Mouse (Mus musculus): ENCODE data around the gene Zfp711. TPM values are rescaled to one million over a fixed set of nuclear protein-coding genes. Genes with fewer than 3 reads are reported as not detected.
A peak's percentile ranks its signal among the peaks of the same experiment; 100 is the strongest.

Zfp711 gene
- polyA plus RNA-seq (2016; fragmentation: Nextera tagmentation; extraction: Ambion mirVana) = 14.8 and 18.2 TPM in 2 replicates

DNA sequence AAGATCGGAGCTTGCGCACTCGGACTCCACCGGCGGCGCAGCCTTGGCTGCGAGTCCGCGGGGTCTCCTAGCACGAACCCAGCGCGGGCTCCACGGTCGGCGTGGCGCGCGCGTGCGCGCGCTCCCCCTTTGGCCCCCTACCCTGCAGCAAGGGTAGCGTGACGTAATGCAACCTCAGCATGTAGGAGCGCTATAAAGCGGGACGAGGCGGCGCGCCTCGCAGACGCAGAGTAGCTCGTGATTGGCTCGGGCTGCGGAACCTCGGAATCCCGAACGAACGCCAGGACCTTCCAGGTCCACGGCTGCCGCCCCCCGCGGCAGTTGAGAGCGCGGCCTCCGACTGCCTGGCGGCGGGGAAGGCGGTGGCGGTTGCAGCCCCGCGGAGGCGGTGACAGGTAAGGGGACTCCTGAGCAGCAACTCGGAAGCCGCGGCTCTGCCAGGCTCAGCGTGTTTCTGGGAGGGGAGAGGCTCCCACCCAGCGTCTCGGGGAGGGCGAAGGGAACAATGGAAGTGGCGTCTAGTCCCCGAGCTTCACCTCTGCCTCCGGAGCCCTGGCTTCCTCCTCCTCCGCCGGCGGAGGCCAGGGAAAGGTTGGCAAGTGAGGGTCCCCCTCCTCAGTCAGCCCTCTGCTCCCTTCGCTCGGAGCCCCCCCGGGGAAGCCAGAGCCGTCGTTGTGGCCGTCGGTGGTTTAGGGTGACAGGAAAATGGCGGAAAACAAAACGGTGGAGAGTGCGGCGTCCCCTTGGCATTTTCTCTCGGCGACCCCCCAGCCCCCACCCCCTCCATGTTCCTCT is at the start of gene Zfp711:
Zfp711 (plus strand) TSS at position 16 of the 795 bp plus-strand sequence.
- DNase-seq (ENCODE audit: low spot score) = peak; percentile 80
- Histone ChIP-seq H3K4me1 (no peaks in the 10 kb centered on the region), H3K9me3 (replicated peaks) (no peaks in the 10 kb centered on the region), H3K36me3 (no peaks in the 10 kb centered on the region), H3K27me3 (ENCODE audit: low read depth, poor library complexity, severe bottlenecking) (peaks cover 14% of the 10 kb centered on the region), H3K27ac (peak within 1 kb of the TSS; percentile 90), H3K4me3 (peak within 1 kb of the TSS; percentile 66)
- 24% methylated on average over 53 of the region's 79 CpGs for WGBS

DNA sequence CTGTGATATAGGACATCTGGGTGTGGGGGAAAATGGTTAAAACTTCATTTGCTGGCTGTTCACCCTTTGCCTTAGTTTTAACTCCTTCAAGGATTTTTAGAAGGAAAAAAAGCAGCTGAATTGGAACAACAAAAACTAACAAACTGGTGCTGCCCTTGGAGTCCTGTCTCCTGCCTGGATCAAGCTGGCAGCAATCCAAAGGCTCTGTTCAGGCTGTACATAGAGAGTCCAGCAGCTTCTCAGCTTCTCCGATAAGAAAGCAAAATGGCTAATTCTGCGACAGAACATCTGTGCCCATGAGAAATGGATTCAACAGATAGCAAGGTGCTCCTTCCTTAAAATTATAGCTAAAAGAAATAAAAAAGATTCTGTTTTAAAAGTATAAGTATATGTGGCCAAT is 32.6 kb upstream of the Zfp711 start:
- WGBS = 92% methylated on average over 2 of the region's 2 CpGs
- no peaks in the 10 kb centered on the region for H3K36me3 ChIP-seq
- no peak for DNase-seq (ENCODE audit: low spot score)
- no peak overlapping the region for H3K4me3 ChIP-seq
- H3K27me3 ChIP-seq (ENCODE audit: low read depth, poor library complexity, severe bottlenecking) = no peaks in the 10 kb centered on the region
- H3K27ac ChIP-seq = no peak overlapping the region
- no peaks in the 10 kb centered on the region for H3K4me1 ChIP-seq
- no peaks in the 10 kb centered on the region for H3K9me3 ChIP-seq (replicated peaks)

GRCm38 (mm10) chrX:112601306-112602120 is 1.2 kb downstream of the Zfp711 start:
- Histone ChIP-seq H3K9me3 (replicated peaks) (no peaks in the 10 kb centered on the region), H3K36me3 (no peaks in the 10 kb centered on the region), H3K4me3 (peak overlapping the region; percentile 66), H3K4me1 (no peaks in the 10 kb centered on the region), H3K27ac (peak overlapping the region; percentile 90), H3K27me3 (ENCODE audit: low read depth, poor library complexity, severe bottlenecking) (peaks cover 14% of the 10 kb centered on the region)
- DNase-seq (ENCODE audit: low spot score) = peak; percentile 49
- 25% methylated on average over 41 of the region's 81 CpGs for WGBS

GRCm38 (mm10) chrX:112675525-112675924 is 75.2 kb downstream of the Zfp711 start:
- WGBS = 52% methylated on average over 1 of the region's 1 CpGs

GRCm38 (mm10) chrX:112680605-112681004 is 80.3 kb downstream of the Zfp711 start:
- 67% methylated on average over 5 of the region's 5 CpGs for WGBS

More at GRCm38 (mm10) chrX:112675525-112675924, 75.2 kb downstream of the Zfp711 start:
- no peaks in the 10 kb centered on the region for H3K9me3 ChIP-seq (replicated peaks)
- H3K27ac ChIP-seq = no peak overlapping the region
- no peaks in the 10 kb centered on the region for H3K27me3 ChIP-seq (ENCODE audit: low read depth, poor library complexity, severe bottlenecking)
- H3K4me3 ChIP-seq = no peak overlapping the region
- no peaks in the 10 kb centered on the region for H3K4me1 ChIP-seq
- DNase-seq (ENCODE audit: low spot score) = no peak
- H3K36me3 ChIP-seq = no peaks in the 10 kb centered on the region

More at GRCm38 (mm10) chrX:112680605-112681004, 80.3 kb downstream of the Zfp711 start:
- no peak overlapping the region for H3K27ac ChIP-seq
- no peaks in the 10 kb centered on the region for H3K4me1 ChIP-seq
- H3K9me3 ChIP-seq (replicated peaks) = no peaks in the 10 kb centered on the region
- H3K27me3 ChIP-seq (ENCODE audit: low read depth, poor library complexity, severe bottlenecking) = no peaks in the 10 kb centered on the region
- no peak overlapping the region for H3K4me3 ChIP-seq
- DNase-seq (ENCODE audit: low spot score) = no peak
- H3K36me3 ChIP-seq = no peaks in the 10 kb centered on the region

Other genes starting within 250 kb of the Zfp711 start
- not detected in 2 replicates for gene Satl1, start 193.7 kb upstream of the Zfp711 start, polyA plus RNA-seq (2016; fragmentation: Nextera tagmentation; extraction: Ambion mirVana)
- not detected in 2 replicates for gene 2010106E10Rik, start 105.3 kb upstream of the Zfp711 start, polyA plus RNA-seq (2016; fragmentation: Nextera tagmentation; extraction: Ambion mirVana)
- 0.18 and 0.31 TPM in 2 replicates for gene Pof1b, start 98.1 kb downstream of the Zfp711 start, polyA plus RNA-seq (2016; fragmentation: Nextera tagmentation; extraction: Ambion mirVana)

Measured in limb, embryonic 10.5 days (tissue).